Mouse (Mus musculus) heart, postnatal 10 days (tissue): ENCODE measurements at regions not wholly inside any gene's neighbourhood (a gene's known extent, or its start where the extent isn't known, plus 50 kb on each side); places are given as distances from the start of the nearest gene placed in this dataset.

ENCODE experiments used
- DNase-seq, 2 experiments: peaks; one replicate each; pipeline ENCODE4 v3.0.0; 2021
- intact Hi-C: fragments of 180-260 bp; cut with DNase I; formaldehyde crosslinking; loops from one replicate; pipeline ENCODE4 v1.15.1; 2025

GRCm38 (mm10) chr15:5604732-5605266 is 360.8 kb upstream of the Ptger4 start:
- intact Hi-C loops = no loop called here
- no peak for DNase-seq

GRCm38 (mm10) chr15:5607533-5607932 is 363.5 kb upstream of the Ptger4 start:
- intact Hi-C loops = no loop called here
- DNase-seq = peak; percentile 17 to 37

DNA sequence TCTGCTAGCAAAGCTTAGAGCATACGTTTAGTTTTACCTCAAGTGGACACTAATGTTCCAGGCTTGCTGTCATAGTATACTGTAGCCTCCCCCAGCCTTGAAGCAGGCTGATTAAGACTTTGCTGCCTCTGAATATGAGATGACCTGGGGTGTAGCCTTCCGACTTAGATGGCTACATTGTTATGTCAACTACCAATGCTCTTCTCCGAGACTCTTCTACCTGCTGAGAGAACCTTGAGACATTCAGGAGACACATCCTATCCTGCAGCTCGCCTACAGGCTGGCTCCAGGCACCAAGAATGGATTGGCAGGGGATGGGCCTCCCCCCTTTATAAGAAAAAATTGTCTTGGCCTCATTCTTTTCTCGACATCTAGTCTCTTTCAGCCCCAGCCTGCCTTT is 379.0 kb upstream of the Ptger4 start:
- no peak for DNase-seq
- intact Hi-C loops = no loop called here

DNA sequence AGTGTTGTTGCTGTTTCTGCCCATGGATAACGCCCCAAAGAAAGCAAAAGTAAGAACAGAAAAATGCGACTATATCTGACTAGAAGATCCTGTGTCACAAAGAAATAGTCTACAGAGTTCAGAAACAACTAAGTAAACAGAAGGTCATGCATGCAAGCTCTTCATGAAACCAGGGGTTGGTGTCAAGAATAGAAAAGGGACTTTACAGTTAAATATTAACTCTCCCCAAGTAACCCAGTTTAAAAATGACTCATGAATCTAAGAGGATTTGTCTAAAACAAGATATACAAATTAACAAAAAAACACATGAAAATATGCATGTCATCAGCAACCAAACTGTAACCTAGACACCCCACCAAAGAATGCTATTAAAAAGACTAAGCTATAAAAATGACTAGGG is 381.4 kb upstream of the Ptger4 start:
- intact Hi-C loops = no loop called here

GRCm38 (mm10) chr15:5646673-5647072 is 402.7 kb upstream of the Ptger4 start:
- intact Hi-C loops = no loop called here
- no peak for DNase-seq

More for the DNA sequence above, 381.4 kb upstream of the Ptger4 start:
- DNase-seq = no peak

GRCm38 (mm10) chr15:5658796-5659195 is 414.8 kb upstream of the Ptger4 start:
- intact Hi-C loops = no loop called here
- DNase-seq = no peak

DNA sequence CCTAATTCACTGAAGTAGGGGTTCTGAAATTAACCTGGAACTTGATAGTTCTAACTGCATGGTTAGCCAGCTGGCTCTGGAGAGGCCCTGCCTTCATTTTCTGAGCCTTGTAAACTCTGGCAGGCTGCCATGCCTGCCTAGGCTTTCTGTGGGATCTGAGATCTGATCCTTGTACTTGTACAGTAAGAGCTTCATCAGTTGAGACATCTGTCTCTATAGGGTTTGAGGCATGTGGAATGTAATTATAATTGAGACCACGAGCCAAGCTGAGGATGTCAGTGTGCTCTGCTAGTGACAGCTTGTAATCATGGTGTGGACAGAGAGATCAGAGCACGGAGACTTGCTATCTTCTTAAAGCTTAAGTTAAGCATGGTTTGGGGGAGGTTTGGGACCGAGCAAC is 416.8 kb upstream of the Ptger4 start:
- intact Hi-C loops = no loop called here

GRCm38 (mm10) chr15:5671781-5672180 is 427.8 kb upstream of the Ptger4 start:
- intact Hi-C loops = loop anchor here (10.0 kb wide), 1 partner anchor 427 kb away; the partner anchor contains the start of gene Ptger4
- DNase-seq = no peak

More for the DNA sequence above, 416.8 kb upstream of the Ptger4 start:
- no peak for DNase-seq

- peak; percentile 29 to 39 for DNase-seq
- intact Hi-C loops = loop anchor here (10.0 kb wide), 1 partner anchor 432 kb away; the partner anchor contains the start of gene Ptger4
These were observed 432.7 kb upstream of the Ptger4 start for GRCm38 (mm10) chr15:5676704-5677103.

DNA sequence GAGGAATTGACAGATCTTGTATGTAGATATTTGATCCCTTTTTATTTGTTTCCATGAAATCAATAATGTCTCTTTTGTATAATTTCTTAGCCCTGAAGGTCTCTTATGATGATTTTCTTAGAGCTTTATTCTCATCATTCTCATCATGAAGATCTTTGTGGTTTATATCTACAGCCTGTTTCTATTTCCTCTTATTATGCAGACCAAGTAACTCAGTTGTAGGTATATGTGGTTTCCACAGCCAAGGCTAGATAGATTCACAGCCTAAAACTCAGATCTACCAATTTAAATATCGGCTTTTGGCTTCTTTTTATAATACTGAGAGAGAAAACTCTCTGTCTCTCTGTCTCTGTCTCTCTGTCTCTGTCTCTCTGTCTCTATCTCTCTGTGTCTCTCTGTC is 449.8 kb upstream of the Ptger4 start:
- DNase-seq = no peak
- intact Hi-C loops = no loop called here

- intact Hi-C loops = no loop called here
- no peak for DNase-seq
These were observed 451.0 kb upstream of the Ptger4 start for GRCm38 (mm10) chr15:5695015-5695414.

DNA sequence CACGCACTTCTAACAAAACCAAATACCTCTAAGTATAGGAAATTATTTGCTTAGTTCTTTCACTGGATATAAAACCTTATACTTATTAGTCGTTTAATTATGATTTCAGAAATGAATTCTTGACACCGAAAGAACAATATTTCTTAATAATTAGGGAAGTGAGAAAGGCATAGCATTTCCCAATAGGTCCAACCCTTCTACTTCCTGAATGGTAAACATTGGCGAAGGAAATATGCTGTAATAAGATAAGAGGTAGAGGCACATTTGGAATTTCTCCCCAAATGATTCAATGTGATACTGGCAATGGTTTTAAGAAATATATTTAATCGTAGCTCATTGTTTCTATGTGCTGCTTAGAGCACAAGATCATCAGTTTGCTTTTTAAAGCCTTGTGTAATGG is 464.5 kb upstream of the Ptger4 start:
- DNase-seq = no peak
- intact Hi-C loops = no loop called here

DNA sequence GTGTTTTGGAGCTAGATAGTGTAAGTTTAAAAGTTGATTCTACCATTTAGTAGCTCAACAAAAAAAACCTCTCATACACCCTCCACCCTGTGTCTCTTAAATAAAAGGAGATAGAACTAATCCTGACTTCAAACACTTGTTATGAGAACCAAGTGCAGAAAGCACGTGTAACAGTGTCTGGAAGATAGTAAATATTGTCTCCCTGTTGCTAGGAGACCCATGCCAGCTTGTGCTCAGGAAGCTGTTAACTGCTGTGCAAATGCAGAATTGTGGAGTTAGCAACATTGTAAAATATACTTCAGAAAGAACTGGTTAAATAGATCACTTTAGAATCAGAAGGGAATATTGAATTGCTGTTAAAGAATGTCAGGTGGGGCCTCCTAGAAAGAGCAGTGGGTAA is 496.7 kb upstream of the Ptger4 start:
- DNase-seq = peak in 1 of 2 experiments; percentile 7
- intact Hi-C loops = no loop called here

DNA sequence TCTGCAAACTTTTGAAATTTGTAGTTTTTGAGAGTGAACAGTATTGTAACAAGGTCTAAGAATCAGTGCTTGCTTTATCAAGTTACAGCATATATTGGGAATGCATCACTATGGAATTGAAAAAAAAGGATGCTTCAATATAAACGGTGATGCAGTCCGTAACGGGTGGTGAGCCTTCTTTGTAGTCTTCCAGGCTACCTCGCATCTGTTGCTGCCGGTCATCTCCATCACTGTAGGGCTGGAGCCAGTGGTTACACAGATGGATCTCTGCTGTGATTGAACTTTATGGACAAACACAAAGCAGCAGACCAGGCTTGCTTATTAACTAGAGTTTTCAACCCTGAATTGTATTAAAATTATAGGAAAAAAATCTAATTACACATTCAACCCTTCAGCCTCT is 499.9 kb upstream of the Ptger4 start:
- no peak for DNase-seq
- intact Hi-C loops = no loop called here

DNA sequence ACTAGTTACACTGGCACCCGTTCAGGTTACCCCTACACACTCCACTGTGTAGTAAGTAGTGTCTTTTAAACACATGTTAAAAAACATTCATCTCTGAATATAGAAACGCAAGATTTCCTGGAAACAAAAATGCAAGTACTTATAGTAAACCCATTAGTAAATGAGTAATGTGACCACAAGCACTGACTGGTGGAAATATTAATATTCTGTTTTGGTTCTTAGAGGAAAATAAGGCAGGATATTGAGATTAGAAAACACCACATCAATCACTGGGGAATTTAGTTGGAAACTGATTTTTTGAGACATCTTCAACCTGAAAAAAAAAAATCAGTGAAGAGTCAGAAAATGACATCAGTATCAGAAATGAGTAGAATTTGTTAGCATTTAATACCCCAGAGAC is 514.7 kb upstream of the Ptger4 start:
- no peak for DNase-seq
- intact Hi-C loops = no loop called here

- intact Hi-C loops = no loop called here
- no peak for DNase-seq
These were observed 518.2 kb upstream of the Ptger4 start for GRCm38 (mm10) chr15:5762216-5762615.

DNA sequence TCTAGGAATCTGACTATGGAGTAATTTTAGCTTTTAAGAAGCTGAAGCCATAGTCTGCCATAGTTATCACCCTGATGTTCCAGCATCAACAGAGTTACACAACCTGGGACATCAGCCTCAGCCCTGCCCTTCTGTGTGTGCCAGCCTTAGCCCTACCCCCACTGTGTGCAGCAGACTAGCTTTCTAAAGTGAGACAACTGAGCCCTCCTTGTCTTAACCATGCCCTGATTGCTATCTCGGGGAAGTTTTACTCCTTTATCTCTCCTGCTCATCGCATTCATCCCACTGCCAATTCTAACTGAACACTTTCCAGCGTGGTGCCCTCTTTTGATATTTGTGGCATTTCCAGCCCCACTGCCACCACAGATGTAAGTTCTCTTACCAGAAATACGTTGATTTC is 522.5 kb upstream of the Dab2 start:
- DNase-seq = no peak
- intact Hi-C loops = no loop called here

GRCm38 (mm10) chr15:5799917-5800316 is 499.7 kb upstream of the Dab2 start:
- intact Hi-C loops = no loop called here
- no peak for DNase-seq

- intact Hi-C loops = no loop called here
- no peak for DNase-seq
These were observed 488.3 kb upstream of the Dab2 start for GRCm38 (mm10) chr15:5811154-5811732.

DNA sequence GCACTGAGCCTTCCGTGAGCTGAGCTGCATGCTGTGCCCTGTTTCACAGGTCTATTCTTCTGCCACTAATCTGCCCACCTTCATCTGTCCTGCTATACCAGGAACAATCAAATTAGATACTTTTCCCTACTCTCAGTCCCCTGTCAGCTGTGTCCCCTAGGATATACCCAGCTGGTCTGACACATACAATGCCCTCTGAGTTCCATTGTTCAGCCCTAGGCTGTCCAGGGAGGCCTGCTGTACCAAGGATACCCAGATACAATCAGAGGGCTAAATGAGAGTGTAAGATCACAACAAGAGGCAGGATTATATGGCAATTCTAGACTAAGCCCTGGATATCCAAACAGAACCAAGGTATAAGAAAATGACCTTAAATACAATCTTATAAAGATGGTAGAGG is 487.6 kb upstream of the Dab2 start:
- DNase-seq = no peak
- intact Hi-C loops = no loop called here

DNA sequence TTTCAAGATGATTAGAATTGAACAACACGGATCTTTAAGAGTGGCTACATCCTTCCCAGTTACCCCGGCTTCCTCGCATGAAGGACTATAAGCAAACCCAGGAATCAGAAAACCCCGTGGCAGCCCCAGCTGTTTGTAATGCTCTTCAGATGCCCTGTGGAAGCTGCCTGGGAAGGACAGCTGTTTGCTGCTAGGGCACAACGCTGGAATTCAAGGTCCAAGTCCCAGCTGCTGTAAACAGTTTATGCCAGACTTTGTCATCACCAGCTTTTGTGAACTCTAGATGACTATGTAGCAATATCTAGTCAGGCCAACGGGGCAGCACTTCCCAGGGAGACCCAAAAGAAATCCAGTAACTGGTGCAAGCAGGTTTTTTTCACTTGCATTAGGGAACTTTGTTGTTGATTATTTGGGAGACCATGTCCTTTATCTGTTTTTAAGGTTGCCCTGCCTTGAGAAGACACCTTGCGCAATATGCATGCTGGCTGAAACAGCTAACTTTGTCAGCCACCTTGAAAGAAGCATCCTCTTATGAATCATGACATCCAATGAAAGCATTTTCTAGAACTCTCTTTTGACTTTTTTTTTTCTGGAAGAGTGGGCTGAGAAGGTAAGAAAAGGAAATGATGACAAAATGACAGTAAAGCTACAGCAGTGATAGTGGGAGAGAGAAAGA is 481.5 kb upstream of the Dab2 start:
- DNase-seq = no peak
- intact Hi-C loops = no loop called here

DNA sequence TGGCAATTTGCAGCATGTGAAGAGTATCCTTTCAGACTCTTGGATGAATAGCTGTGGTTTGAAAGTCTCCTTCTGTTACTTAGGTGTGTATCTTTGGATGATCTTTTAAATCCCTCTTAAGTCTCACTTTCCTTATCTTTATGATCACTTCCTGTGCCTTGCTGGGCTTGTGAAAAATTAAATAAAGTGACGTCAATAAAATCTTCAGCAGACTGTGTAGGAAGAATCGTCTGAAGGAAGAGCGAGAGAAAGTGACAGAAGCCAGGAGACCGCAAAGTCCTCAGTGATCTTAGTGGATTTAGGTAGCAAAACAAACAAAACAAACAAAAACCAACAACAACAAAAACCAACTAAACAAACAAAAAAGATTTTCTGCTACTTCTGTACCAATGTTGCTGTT is 459.6 kb upstream of the Dab2 start:
- DNase-seq = no peak
- intact Hi-C loops = no loop called here
